Mouse (Mus musculus): ENCODE measurements around the gene Myh2.

Myh2 gene

DNA sequence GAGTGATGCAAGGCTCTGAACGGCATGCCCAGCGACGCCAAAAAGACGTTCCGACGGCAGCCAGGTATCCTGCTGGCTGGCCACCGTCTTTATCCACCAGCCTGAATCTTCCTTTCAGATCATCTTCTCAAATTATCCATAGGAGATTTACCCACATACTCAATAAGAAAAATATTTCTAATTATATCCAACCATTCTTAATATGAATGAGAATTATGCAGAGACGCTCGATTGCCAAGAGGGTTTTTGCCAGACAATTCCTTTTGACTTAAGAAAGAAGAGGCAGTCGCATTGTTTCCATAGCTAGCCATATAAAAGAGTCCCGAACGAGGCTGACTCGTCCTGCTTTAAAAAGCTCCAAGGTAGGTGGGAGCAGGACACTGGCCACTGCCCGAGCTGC lies at the start of gene Myh2:
Myh2 (plus strand) TSS at position 301 of the 400 bp plus-strand sequence.
- DNase-seq (ENCODE audit: low spot score): no peak

DNA sequence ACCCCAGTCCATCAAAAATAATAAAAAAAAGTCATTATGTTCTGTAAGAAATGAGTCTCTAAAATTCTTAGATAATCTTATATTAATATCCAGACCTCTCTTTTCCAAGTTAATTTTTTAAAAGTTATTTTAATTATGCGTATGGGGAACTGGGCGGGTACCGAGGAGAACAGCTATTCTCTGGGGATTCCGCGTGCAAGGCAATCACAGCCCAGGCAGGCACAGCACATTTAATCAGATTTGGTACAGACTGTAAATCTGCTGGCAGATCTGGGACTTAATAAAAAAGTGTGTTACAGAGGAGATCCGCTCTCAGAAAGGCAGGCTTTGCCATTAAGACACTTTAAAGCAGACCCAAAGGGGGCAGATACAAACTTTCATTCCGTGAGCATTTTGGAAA lies 45.9 kb upstream of the Myh2 start:
- DNase-seq (ENCODE audit: low spot score): no peak

DNA sequence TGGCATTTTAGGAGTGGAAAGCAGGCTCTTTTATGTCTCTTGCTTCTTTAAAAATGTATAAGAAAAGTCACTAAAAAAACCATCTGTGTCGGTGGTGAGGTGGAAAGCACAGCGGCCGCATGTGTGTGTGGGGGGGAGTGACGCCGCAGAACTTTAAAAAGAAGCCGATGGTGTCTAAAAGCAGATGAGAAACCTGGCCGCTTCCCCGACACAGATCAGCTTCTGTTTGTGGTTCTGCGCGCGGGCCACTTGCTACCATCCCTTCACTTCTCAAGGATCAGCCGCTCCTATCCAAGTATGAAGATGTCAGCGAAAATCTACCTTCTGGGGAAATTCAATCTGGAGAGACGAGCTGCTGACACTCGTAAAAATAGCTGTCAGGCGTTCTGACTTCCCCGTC lies 45.5 kb upstream of the Myh2 start:
- DNase-seq (ENCODE audit: low spot score): no peak

DNA sequence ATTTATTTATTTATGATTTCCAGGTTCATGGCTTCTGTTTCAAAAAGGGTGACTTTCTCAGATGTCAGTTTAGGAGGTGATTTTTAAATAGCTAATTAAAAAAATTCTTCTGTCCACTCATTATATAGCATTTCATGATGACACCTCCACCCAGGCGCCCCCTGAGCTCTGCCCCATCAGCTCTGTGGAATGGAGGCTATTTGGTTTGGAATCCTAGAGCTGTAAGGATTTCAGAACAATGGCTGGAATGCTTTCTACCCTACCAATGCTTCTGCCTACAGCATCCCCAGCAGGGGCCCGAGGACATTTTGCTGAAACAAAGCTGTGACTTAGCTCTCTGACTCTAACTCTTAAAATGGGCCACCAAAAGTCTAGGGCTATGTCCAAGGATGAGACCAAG lies 37.3 kb upstream of the Myh2 start:
- DNase-seq (ENCODE audit: low spot score): no peak

DNA sequence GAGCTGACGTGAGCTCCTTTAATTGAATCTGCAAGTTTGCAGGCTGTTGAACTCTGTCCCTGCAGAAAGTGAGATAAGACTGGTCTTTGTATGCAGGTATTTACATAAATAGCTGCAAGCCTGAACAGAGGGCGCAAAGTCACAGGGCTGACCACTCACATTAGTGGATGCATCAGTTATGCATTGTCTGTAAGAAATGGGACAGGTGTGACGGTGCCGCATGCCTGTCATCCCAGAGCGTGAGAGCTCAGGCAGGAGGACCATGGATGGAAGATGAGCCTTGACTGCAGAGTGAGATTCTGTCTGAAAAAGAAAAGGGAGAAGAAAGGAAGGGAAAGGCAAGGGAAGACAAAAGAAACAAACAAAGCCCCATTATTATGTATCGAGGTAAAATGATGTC lies 36.2 kb upstream of the Myh2 start:
- DNase-seq (ENCODE audit: low spot score): no peak

DNA sequence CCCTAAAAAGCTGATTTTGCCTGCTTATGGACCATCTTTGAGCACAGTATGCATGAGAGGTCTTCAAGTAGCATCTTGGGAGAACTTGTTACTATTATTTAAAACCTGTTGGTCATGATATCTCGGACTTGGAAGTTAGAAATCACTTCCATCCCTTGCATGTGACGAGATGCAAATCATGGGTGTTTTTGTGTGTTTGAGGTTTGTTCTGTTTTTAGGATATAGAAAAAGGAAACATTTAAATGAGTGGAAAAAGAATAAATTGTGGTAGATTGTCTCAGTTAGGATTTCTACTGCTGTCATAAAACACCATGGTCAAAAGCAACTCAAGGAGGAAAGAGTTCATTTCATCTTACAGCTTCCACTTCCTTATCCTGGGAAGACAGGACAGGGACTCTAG lies 35.3 kb upstream of the Myh2 start:
- DNase-seq (ENCODE audit: low spot score): no peak

DNA sequence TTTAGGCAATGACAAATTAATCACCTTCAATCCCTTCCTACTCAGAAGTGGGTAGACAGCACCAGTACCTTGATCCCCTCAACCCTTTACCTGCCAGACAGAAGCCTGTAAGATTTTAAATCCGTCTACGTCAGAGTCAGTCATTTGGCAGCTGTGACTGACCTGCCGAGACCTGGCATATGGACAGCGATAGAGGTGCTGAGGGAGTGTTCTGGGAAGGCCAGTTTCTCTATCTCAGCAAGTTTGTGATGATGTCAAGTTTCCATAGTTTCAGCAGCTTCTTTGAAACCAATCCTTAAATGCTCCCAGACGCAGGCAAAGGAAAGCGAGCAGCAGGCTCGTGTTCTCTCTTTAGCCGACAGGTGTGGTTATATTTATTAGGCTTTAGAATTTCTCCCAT lies 31.3 kb upstream of the Myh2 start:
- no peak for DNase-seq (ENCODE audit: low spot score)

DNA sequence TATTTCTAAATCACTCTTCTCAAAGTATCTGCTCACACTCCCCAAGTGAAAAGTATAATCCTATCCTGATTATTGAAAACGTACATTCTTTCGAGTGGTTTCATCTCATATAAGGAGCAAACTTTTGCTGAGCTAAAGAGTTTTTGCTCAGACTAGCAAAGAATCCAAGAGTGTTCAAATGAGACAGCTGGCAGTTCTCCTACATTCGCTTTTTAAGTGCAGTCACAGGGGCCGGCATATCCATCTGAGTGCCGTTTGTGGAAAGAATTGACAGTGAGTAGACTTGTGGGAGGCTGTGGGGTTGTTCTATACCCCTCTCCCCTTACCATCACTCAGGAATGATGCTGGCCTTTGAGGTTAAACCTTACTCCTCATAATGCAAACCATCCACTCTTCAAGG lies 30.7 kb upstream of the Myh2 start:
- DNase-seq (ENCODE audit: low spot score): no peak

DNA sequence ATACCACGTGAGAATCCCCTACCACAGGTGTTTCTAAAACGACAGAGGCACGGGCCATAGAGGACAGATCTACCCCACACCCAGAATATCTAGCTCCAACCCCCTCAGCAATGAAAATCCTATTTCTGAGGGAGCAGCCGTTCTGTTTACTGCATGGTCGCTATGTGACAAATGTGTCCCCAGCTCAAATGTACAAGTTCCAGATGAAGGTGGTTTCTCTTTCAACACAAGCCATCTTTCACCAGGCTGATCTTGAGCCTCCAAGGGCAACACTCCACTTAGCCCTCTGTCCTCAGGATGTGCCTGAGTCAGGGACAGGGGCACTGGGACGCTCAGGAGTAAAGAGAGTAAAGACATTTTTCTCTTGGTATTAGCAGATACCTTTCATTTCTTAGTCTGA lies 29.8 kb upstream of the Myh2 start:
- no peak for DNase-seq (ENCODE audit: low spot score)

DNA sequence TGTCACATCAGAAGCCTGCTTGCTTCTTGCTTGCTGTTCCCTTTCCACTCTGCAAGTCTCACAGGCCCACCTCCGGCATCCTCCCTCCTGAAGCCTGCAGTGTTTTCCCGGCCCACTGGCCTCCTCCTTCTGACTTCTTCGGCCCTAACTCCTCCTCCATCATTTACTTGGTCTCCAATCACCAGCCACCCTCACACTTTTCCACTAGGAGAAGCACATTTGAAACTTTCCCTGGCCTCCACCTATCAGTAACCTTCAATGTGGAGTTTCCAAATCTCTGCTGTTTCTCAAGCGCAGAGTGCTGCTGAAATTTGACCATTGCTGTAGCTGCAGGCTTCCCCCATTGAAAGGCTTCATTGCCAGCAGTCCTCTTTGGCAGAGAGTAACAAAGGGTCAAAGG lies 28.8 kb upstream of the Myh2 start:
- no peak for DNase-seq (ENCODE audit: low spot score)

DNA sequence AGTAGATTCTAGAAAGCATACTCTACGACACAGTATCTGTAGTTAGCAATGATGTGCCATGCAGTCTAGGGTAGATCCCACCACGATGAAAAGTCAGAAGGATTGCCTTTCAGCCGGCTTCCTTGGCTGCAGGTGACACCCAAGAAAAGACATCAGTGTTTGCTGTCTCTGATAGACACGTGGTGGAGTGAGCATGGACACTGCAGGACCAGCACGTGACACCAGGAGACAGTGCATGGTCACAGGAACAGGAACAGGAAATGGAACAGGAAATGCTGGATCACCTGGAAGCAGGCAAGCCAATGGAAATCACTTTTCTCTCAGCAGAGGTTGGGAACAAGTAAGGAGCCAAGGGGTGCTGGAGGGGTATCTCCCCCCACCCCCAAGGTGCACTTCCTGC lies 27.8 kb upstream of the Myh2 start:
- no peak for DNase-seq (ENCODE audit: low spot score)

DNA sequence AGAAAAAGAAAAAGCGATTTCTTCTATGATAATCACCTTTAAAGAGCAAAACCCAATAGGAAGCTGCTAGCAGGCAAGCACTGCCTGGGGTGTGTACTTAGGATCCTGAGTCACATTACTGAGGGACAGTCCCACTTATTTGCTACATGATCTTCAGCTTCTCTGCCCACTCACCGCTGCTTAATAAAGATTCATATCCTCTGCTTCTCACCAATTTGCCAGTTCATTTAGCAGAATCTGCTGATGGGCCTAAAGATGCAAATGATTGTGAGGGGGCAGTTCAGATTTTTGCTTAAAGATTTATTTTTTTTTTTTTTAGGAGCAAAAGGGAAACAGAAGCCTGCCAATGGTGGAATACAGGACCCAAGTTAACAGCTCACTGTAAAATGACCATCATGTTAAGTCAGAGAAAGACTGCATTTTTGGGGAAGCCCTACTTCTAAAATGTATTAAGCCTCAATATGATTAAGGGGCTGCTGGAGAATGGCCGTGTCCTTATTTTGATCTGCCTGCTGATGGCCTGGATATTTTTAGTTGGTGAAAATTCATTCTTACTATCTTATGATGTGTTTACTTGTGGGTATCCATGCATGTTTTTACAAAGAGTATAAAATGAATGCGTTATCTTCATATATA lies 26.8 kb upstream of the Myh2 start:
- no peak for DNase-seq (ENCODE audit: low spot score)

DNA sequence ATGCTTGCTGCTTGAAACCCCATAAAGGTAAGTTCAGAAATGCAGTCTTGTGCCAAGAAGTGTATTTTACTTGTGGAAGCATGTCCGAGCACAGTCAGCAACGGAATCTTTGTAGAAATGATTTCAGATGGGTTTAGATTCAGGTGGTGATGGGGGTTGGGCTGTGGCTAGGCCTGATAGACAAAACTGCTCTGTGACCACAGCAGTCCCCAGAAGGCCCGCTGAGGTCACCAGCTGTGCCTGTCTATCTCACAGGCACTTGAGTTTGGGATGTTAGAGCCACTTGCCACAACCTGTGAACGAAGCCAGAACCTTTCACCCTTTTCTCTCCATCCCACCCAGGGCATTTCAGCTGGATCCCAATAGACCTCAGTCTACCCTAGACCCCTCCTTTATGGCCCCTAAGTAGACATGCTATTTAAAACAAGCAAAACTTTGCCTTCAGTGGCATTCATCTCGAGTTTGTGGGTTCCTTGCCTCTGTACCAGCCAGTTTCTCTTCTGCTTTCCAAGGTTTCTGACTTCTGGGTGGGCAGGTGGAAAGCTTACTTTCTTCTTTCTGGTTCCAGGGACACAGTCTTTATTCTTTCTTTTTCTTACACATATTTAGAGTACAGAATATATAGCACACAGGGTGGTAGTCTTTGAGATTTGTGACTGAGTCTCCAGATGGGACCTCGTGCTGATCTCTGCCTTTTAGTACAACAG lies 26.1 kb upstream of the Myh2 start:
- DNase-seq (ENCODE audit: low spot score): no peak

DNA sequence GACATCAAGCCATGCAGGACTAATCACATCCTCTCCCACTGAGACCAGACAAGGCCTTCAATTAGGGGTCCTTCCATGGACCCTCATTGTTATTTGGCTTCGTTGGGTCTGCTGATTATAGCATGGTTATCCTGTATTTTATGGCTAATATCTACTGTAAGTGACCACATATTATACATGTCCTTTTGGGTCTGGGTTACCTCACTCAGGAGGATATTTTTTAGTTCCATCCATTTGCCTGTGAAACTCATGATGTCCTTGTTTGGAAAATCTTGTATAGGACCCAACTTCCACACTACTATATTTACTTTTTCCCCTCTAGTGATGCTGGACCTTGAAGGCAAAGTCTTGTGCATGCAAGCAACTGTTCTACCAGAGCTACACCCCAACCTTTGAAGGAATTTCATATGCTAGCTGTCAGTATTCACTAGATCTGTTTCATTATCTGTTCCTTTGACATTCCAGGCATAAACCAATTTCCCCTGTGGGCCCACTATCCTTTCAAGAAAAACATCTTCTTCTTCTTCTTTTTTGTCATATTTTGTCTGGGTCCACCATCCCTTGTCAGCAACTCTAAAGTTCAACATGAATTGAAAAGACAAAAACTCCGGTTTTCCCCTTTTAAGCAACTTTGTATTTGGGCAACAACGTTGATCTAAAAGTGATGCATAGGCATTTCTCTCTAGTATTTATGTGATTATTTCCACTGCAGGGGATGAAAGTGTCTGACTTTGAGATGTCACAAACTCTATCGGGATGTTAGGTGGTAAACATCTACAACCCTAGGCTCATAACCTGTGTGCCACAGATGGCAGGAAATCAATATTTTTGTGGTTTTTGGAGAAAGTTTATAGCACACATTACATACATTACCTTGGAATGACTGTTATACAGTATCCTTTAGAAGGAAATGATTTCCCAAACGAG lies 25.1 kb upstream of the Myh2 start:
- DNase-seq (ENCODE audit: low spot score): no peak

DNA sequence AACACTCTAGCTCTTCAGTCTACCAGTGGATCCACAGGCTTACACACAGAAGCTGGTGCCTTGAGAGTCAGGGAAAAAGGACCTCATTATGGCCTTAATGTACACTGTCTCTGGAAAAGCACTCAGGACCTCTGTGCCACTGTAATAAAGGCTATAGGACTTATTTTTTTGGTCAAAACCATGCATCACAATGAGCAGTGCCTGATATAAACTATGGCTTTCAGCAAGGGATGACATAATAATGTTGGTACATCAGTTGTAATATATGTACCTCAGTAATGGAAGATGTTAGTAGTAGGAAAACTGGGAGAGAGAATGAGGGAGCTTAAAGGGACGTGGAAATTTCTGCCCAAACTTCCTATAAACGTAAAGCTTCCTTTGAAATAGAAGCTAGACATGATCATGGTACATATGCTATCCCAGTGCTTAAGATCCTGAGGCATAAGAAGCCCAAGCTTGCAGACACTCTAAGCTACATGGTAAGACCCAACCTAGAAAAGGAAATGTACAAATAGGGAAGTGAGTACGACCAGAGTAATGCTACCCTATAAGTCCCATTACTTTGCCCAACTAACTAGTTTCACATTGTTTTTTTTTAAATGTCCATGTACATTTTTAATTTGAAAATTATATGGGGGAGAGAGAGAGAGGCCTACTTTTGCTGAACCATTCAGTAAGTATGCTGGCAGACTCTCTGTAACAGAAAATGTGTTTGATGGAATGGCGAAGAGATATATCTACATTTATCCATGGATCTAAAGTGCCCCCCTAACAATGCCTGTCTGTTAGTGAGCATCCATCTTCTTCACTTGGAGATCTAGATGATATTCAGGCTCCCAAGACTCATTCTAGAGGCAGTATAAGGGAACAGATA lies 24.2 kb upstream of the Myh2 start:
- DNase-seq (ENCODE audit: low spot score): no peak

DNA sequence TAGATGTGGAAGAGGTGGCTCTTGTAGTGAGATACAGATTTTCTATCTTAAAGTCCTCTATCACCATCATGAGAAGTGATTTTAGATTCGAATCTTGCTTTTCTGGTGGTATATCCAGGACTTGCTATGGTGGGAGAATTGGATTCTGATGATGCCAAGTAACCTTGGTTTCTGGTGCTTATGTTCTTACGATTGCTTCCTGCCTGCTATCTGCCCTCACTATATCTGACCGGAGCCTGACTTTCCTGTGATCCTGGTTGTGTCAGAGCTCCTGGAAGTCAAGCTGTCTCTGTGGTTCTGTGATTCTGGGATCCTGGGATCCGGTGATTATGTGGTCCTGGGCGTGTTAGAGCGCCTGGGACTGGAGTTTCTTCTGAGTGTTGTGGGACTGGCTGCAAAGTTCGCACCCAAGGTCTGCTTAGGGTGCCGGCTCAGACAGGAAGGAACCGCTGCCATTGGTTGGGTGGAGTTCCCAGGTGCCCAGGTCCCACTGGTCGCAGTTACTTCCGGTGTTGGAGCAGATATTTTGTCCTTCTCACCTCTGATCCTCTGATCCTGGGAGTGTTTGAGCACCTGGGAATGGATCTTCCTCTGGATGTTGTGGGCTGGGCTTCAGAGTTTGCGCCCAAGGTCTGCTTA lies 23.4 kb upstream of the Myh2 start:
- DNase-seq (ENCODE audit: low spot score): no peak

DNA sequence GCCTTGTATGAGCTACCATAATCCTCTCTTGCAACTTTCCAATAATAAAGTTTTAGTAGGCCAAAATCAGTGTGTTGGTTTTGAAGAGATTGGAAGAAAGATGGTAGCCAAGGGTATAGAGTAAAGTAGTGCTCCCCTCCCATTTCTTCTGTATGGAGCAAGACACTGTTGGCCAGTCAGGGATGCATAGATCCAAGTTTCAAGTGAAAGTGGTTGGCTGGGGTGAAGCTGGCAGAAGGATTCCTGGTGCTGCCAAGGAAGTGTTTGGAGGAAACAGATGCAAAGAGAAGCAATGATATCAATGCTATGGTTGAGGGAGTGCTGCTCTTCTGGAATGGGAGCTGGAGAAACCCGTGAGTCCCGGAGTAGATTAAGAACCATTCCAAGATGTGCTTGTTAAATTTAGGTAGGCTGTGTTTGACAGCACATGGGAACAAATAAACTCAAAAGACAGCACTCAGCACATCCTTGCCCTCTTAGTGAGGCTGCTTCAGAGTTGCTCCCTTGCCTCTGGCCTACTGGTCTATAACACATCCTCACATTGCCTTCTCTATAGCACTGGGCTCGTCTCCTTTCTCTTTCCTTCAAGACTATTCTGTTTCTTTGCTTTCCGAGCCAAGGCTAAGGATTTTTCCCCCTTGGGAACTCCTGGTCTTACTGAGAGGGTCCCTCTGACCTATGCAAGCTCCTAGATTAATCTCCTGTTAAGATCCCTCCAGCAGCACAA lies 22.4 kb upstream of the Myh2 start:
- DNase-seq (ENCODE audit: low spot score): no peak

DNA sequence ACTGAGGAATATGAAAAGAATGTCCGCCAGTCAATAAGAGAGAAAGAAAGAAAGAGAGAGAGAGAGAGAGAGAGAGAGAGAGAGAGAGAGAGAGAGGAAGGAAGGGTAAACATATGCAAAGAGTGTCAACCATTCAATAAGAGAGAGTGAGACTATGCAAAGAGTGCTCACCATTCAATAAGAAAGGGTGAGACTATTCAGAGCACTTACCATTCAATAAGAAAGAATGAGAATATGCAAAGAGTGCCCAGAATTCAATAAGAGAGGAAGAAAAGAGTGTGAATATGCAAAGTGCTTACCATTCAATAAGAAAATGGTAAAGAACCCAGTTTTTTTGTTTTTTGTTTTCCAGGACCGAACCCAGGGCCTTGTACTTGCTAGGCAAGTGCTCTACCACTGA lies 20.6 kb upstream of the Myh2 start:
- no peak for DNase-seq (ENCODE audit: low spot score)

DNA sequence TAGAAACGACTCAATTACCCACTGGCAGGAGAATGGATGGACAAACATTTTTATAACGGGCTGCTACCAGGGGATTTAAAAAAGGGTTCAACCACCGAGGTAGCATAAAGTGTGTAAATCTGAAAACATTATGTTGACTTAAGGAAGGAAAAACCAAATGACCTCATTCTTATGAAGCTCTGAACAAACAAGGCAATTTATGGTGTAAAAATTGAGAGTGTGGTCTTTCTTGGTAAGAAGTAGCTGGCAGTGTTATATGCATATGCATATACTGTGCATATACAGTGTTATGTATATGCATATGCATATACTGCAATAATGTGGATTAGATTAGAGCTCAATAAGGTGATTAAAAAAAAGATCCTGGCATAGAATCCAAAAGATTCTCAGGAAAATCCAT lies 19.7 kb upstream of the Myh2 start:
- no peak for DNase-seq (ENCODE audit: low spot score)

DNA sequence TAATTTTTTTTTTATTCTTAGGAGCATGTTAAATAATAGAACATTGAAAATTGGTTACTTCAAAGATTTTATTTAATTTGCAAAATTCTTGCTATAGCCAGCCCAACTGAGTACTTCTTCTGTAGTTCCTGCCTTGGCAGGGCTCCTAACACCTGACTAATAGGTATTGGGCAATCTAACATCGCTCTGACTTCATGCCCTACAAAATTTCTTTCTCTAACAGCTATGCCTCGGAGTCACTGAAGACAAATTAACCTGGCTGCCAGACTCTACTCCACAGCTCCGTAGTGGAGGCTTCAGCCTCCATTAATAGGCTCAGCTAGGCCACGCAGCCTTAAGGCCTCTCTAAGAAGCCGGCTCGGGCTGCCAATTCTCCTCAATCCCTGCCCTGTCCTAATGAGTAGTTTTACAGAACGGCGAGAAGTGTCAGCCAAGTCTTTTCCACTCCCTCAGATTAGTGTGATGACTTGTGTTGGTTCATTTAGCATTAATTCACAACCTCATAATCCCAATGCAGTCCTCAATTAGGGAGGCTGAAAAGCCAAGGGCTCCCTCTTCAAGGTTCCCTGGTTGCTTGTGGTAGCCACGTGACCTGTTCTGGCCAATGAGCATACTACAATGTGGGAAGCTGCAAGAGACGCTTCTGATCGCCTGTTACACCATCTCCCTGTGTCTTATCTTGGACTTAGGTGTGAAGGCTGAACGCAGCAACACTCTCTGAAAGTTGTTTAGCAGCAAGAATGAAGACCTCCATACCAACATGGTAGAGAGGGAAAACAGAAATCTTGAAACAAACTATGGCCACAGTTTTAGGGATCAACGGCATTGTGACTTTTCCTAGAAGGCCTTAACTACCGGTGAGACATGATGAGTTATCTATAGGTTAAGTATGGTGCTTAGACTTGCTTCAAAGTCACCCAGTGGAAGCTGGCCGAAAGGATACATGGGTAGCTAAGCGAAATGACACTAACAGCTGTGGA lies 18.9 kb upstream of the Myh2 start:
- DNase-seq (ENCODE audit: low spot score): no peak
